Comparison of ENCODE assay signal across 15 mouse cellular contexts in genomic region chr3:108660941-108661340, GRCm38 (mm10). TPM values are rescaled to one million over a fixed set of nuclear protein-coding genes. Genes with fewer than 3 reads are reported as not detected.
DNase-seq lines count a peak whose midpoint lies in the region; ATAC-seq and TF ChIP-seq lines count a peak whose summit lies in the region.
"Had no signal": no experiment of that assay in that cellular context is flagged by ENCODE, and none has a peak within 500 bp of the region (broad histone marks: within the 10 kb centered on the region; RNA-seq: fewer than 3 reads in every experiment).

No protein-coding gene starts in this region.

- peak; percentile 36 for TF ChIP-seq CTCF in kidney, postnatal 0 days (IDR thresholded peaks at IDR 0.05; ENCODE audit: low read depth)
- TF ChIP-seq CTCF in Patski (IDR thresholded peaks at IDR 0.05) = peak; percentile 55
- peak; percentile 45 for TF ChIP-seq CTCF in stomach, postnatal 0 days (IDR thresholded peaks at IDR 0.05; ENCODE audit: low read depth)
- no peak for TF ChIP-seq CTCF in thymus, adult 2 months (IDR thresholded peaks at IDR 0.05; ENCODE audit: borderline replicate concordance, control insufficient read depth, extremely low read depth, insufficient read depth, low read length, poor library complexity)

- CTCF ChIA-PET in Patski (lab: Charles Lee) = interaction anchor here (1.0 to 1.9 kb wide), 5 partner anchors 9 to 260 kb away, joined by 3 to 4 read pairs (median 3); no protein-coding TSS in a partner anchor

- no peak overlapping the region for H3K27ac ChIP-seq in kidney, postnatal 0 days
- no peak overlapping the region for H3K27ac ChIP-seq in stomach, postnatal 0 days (replicated peaks)
- no peak overlapping the region for H3K27ac ChIP-seq in thymus, adult 2 months (ENCODE audit: control insufficient read depth, insufficient read depth, low read length)
- no peak overlapping the region for H3K27ac ChIP-seq in hindbrain, embryonic 12.5 days
- H3K27ac ChIP-seq: limb, embryonic 10.5 days; neural tube, embryonic 12.5 days had no signal

- in situ Hi-C loops in Patski (cut with MboI; ENCODE audit: low pct_unique_long_range_greater_than_20kb) = no loop called here

- no peak for ATAC-seq in kidney, postnatal 0 days (replicated peaks; ENCODE audit: low FRiP score, low read depth)
- no peak for ATAC-seq in Patski
- ATAC-seq in stomach, postnatal 0 days (ENCODE audit: low FRiP score, low TSS enrichment) = no peak
- ATAC-seq in hindbrain, embryonic 12.5 days (ENCODE audit: low FRiP score) = no peak

- 84% methylated on average over 1 of the region's 1 CpGs for WGBS in kidney, postnatal 0 days
- WGBS in stomach, postnatal 0 days = 83% methylated on average over 1 of the region's 1 CpGs
- 91% methylated on average over 1 of the region's 1 CpGs for WGBS in thymus, adult 2 months
- 90% methylated on average over 1 of the region's 1 CpGs for WGBS in hindbrain, embryonic 12.5 days

- peaks cover 20% of the 10 kb centered on the region for H3K36me3 ChIP-seq in kidney, postnatal 0 days (ENCODE audit: insufficient read depth, low read length)
- H3K36me3 ChIP-seq in stomach, postnatal 0 days (ENCODE audit: control insufficient read depth, insufficient read depth, low read length) = peaks cover 5% of the 10 kb centered on the region
- peaks cover 31% of the 10 kb centered on the region for H3K36me3 ChIP-seq in thymus, adult 2 months (ENCODE audit: control insufficient read depth, insufficient read depth, low read length)
- H3K36me3 ChIP-seq in hindbrain, embryonic 12.5 days = peaks cover 45% of the 10 kb centered on the region

- H3K9me3 ChIP-seq in kidney, postnatal 0 days (replicated peaks; ENCODE audit: low read length) = no peaks in the 10 kb centered on the region
- no peaks in the 10 kb centered on the region for H3K9me3 ChIP-seq in stomach, postnatal 0 days (ENCODE audit: control insufficient read depth, low read length)
- H3K9me3 ChIP-seq in hindbrain, embryonic 12.5 days (replicated peaks) = no peaks in the 10 kb centered on the region
- H3K9me3 ChIP-seq: limb, embryonic 10.5 days; neural tube, embryonic 12.5 days had no signal

- POLR2A ChIA-PET in Patski (lab: Charles Lee) = no interaction called here

- no peak overlapping the region for H3K4me2 ChIP-seq in kidney, postnatal 0 days (ENCODE audit: low read length)
- H3K4me2 ChIP-seq in stomach, postnatal 0 days (replicated peaks; ENCODE audit: low read depth) = no peak overlapping the region
- no peak overlapping the region for H3K4me2 ChIP-seq in hindbrain, embryonic 12.5 days (replicated peaks)
- H3K4me2 ChIP-seq: heart, embryonic 12.5 days; neural tube, embryonic 12.5 days had no signal

- DNase-seq in kidney, postnatal 0 days (ENCODE audit: low spot score) = no peak
- DNase-seq in kidney, postnatal 36 days = no peak
- DNase-seq in thymus, postnatal 14 days = peak; percentile 11
- no peak for DNase-seq in thymus, adult 18-20 months
- no peak for DNase-seq in Patski (ENCODE audit: low read depth, low spot score)
- DNase-seq in stomach, postnatal 0 days (ENCODE audit: low spot score) = no peak
- no peak for DNase-seq in thymus, adult 2 months
- DNase-seq: adrenal gland, postnatal 14 days; kidney, adult 9 months; lung, postnatal 10 days; midbrain, embryonic 14.5 days had no signal

- no peaks in the 10 kb centered on the region for H3K4me1 ChIP-seq in kidney, postnatal 0 days (replicated peaks; ENCODE audit: insufficient read depth, low read length)
- H3K4me1 ChIP-seq in stomach, postnatal 0 days (replicated peaks; ENCODE audit: control insufficient read depth, insufficient read depth) = no peaks in the 10 kb centered on the region
- H3K4me1 ChIP-seq in thymus, adult 2 months (replicated peaks; ENCODE audit: control insufficient read depth, insufficient read depth, low read length) = no peaks in the 10 kb centered on the region
- no peaks in the 10 kb centered on the region for H3K4me1 ChIP-seq in hindbrain, embryonic 12.5 days
- H3K4me1 ChIP-seq: heart, embryonic 12.5 days; limb, embryonic 10.5 days; neural tube, embryonic 12.5 days had no signal

- no peak overlapping the region for H3K9ac ChIP-seq in kidney, postnatal 0 days (ENCODE audit: low read depth, low read length)
- no peak overlapping the region for H3K9ac ChIP-seq in stomach, postnatal 0 days (ENCODE audit: low read length)
- no peak overlapping the region for H3K9ac ChIP-seq in hindbrain, embryonic 12.5 days
- H3K9ac ChIP-seq: heart, embryonic 12.5 days; neural tube, embryonic 12.5 days had no signal

- no peaks in the 10 kb centered on the region for H3K27me3 ChIP-seq in kidney, postnatal 0 days (ENCODE audit: insufficient read depth, low read length)
- no peaks in the 10 kb centered on the region for H3K27me3 ChIP-seq in Patski
- no peaks in the 10 kb centered on the region for H3K27me3 ChIP-seq in stomach, postnatal 0 days (ENCODE audit: control insufficient read depth, insufficient read depth, low read length)
- no peaks in the 10 kb centered on the region for H3K27me3 ChIP-seq in thymus, adult 2 months (ENCODE audit: control insufficient read depth, insufficient read depth, low read length)
- no peaks in the 10 kb centered on the region for H3K27me3 ChIP-seq in hindbrain, embryonic 12.5 days
- H3K27me3 ChIP-seq: heart, embryonic 12.5 days; neural tube, embryonic 12.5 days had no signal

- TF ChIP-seq POLR2A in thymus, adult 2 months (IDR thresholded peaks at IDR 0.05; ENCODE audit: control insufficient read depth, extremely low read depth, insufficient read depth, low read length, poor library complexity) = no peak

- H3K4me3 ChIP-seq in kidney, postnatal 0 days (replicated peaks; ENCODE audit: low read depth, low read length) = no peak overlapping the region
- H3K4me3 ChIP-seq in stomach, postnatal 0 days (ENCODE audit: low read depth, low read length) = no peak overlapping the region
- H3K4me3 ChIP-seq in thymus, adult 2 months (ENCODE audit: control insufficient read depth, insufficient read depth, low read length) = no peak overlapping the region
- H3K4me3 ChIP-seq in hindbrain, embryonic 12.5 days = no peak overlapping the region
- H3K4me3 ChIP-seq: heart, embryonic 12.5 days; limb, embryonic 10.5 days; neural tube, embryonic 12.5 days had no signal

- TF ChIP-seq EP300 in stomach, postnatal 0 days (optimal IDR thresholded peaks at IDR 0.05) = no peak

RNA-seq across cellular contexts. Expression of gene Clcc1, which starts 7.2 kb away (rescaled TPM):
- 64.8 and 65.8 TPM in 2 replicates for polyA plus RNA-seq in kidney, postnatal 0 days (2015; fragmentation: Nextera tagmentation; extraction: Ambion mirVana)
- polyA plus RNA-seq in Patski (2021) = 74.3 TPM
- polyA plus RNA-seq in stomach, postnatal 0 days (2015; fragmentation: Nextera tagmentation; extraction: Ambion mirVana) = 53.8 and 60.9 TPM in 2 replicates
- 47.5 and 51.0 TPM in 2 replicates for polyA plus RNA-seq in thymus, adult 2 months (2012; rRNA removed)
- 59.2 and 62.8 TPM in 2 replicates for polyA plus RNA-seq in hindbrain, embryonic 12.5 days (2016; fragmentation: Nextera tagmentation; extraction: Ambion mirVana)
